Mouse (Mus musculus) hindbrain, embryonic 11.5 days (tissue): ENCODE data around the gene Aldh3b3. TPM values are rescaled to one million over a fixed set of nuclear protein-coding genes. Genes with fewer than 3 reads are reported as not detected.
"Not testable (repeated sequence)": the region's sequence is repeated elsewhere in the genome, so short reads cannot be mapped to it uniquely, and the experiment has no call there.

Experiments used
- ATAC-seq: fragments of 200-750 bp; cut with Nextera tagmentation; 2 replicates; pipeline ENCODE4 v1.8.0; 2017; ENCODE audit warnings: mild to moderate bottlenecking, moderate TSS enrichment, moderate library complexity; ENCODE audit not compliant: low FRiP score
- DNase-seq: peaks from one replicate; pipeline ENCODE4 v3.0.0-alpha.2; 2015; ENCODE audit warnings: low spot score
- H3K27ac ChIP-seq: fragments of 300-500 bp; sonication (generic); 2 replicates; pipeline ENCODE4 v1.5.1; 2014; ENCODE audit warnings: mild to moderate bottlenecking, low read depth, low read length
- H3K27me3 ChIP-seq: fragments of 300-500 bp; sonication (generic); 2 replicates; pipeline ENCODE4 v1.6.1; 2014; ENCODE audit warnings: mild to moderate bottlenecking, low read length, moderate library complexity, mixed read lengths; ENCODE audit not compliant: control insufficient read depth, insufficient read depth
- H3K36me3 ChIP-seq: fragments of 300-500 bp; sonication (generic); 2 replicates; pipeline ENCODE4 v1.6.1; 2014; ENCODE audit warnings: mild to moderate bottlenecking, low read length, moderate library complexity, mixed read lengths; ENCODE audit not compliant: control insufficient read depth, insufficient read depth
- H3K4me1 ChIP-seq: fragments of 300-500 bp; sonication (generic); replicated peaks from 2 replicates; pipeline ENCODE4 v1.6.1; 2014; ENCODE audit warnings: low read length, mixed read lengths; ENCODE audit not compliant: control insufficient read depth, insufficient read depth
- H3K4me2 ChIP-seq: fragments of 300-500 bp; sonication (generic); replicated peaks from 2 replicates; pipeline ENCODE4 v1.6.1; 2014; ENCODE audit warnings: mild to moderate bottlenecking, low read depth, low read length
- H3K4me3 ChIP-seq: fragments of 300-500 bp; sonication (generic); 2 replicates; pipeline ENCODE4 v1.5.1; 2014; ENCODE audit warnings: low read depth, low read length
- H3K9ac ChIP-seq: fragments of 300-500 bp; sonication (generic); 2 replicates; pipeline ENCODE4 v1.6.1; 2014; ENCODE audit warnings: low read depth, low read length
- H3K9me3 ChIP-seq: fragments of 300-500 bp; sonication (generic); 2 replicates; pipeline ENCODE4 v1.6.1; 2016; ENCODE audit warnings: low read length; ENCODE audit not compliant: control insufficient read depth
- WGBS: fragments of 180-500 bp; shearing (Covaris S2); extraction: QIAGEN DNeasy Blood & Tissue Kit; methylation state at CpG from one replicate; pipeline ENCODE4 v1.1.7; 2014; 5-methylcytosine and 5-hydroxymethylcytosine counted together
- polyA plus RNA-seq: library from polyadenylated mRNA; unstranded; fragments of >200 nt; fragmentation: Nextera tagmentation; extraction: Ambion mirVana; gene quantifications from 2 replicates; pipeline ENCODE4 v1.2.1, GENCODE M21; 2014

Aldh3b3 gene
- polyA plus RNA-seq, 1 experiment from 2014 or later, result not detected

DNA sequence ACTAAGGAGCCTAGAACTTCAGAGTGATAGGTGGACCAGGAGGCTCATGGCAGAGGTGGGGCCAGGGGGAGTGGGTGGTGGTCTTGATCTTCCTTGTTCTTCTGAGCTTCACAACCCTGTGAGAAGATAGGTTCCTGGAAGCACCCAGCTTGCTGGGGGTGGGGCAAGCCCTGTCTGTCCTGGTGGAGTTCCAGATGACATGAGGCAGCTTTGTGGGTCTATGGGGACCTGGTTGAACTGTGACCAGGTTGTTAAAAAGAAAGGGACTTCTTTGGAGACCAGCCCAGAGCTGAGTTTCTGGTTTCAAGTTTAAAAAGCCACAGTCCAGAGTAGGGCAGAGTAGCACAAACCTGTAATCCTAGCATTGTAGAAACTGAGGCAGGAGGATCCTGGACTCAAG is 585 bp downstream of the Aldh3b3 start:
- no peak overlapping the region for H3K27ac ChIP-seq
- no peaks in the 10 kb centered on the region for H3K27me3 ChIP-seq
- H3K4me2 ChIP-seq, result no peak overlapping the region
- no peaks in the 10 kb centered on the region for H3K9me3 ChIP-seq
- no peaks in the 10 kb centered on the region for H3K4me1 ChIP-seq
- no peaks in the 10 kb centered on the region for H3K36me3 ChIP-seq
- DNase-seq, result no peak
- no peak for ATAC-seq
- no peak overlapping the region for H3K4me3 ChIP-seq
- no peak overlapping the region for H3K9ac ChIP-seq

DNA sequence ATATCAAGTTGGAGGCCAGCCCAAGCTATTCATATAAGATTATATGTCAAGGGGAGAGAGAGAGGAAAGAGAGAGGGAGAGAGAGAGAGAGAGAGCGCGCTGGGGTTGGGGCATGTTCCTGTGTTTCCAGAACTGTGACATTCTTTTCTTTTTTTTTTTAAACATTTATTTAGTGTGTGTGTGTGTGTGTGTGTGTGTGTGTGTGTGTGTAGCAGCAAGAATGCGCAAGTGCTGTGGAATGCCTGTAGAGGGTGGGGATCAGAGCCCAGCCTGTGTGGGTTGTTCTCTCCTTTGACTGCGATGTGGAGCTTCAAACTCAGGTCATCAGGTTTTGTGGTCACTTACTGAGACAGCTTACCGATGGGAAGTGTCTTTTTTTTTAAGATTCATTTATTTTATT is 1.8 kb downstream of the Aldh3b3 start:
- Histone ChIP-seq H3K4me3 (no peak overlapping the region), H3K4me2 (no peak overlapping the region), H3K4me1 (no peaks in the 10 kb centered on the region), H3K36me3 (no peaks in the 10 kb centered on the region), H3K27me3 (no peaks in the 10 kb centered on the region), H3K9ac (no peak overlapping the region), H3K9me3 (no peaks in the 10 kb centered on the region), H3K27ac (no peak overlapping the region)
- DNase-seq (no peak), ATAC-seq (no peak)
- 82% methylated on average over 5 of the region's 5 CpGs for WGBS

DNA sequence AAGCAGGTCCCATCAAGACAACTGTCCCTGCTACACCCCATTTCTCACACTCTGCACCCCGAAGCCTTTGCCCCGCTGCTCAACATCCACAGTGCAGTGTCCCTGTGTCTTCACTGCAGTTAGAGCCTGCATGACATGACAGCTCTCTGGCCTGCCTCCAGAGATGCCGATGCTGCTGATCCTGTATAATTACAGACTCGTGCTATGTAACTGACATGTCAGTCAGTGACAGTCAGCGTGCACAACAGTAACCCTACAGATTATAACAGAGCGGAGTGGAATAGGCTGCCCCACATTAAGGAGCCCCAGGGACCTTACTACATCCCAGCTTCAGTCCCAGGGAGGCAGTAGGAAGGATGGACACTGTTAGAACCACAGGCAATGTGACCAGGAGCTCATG is 3.4 kb downstream of the Aldh3b3 start:
- WGBS, result 89% methylated on average over 6 of the region's 6 CpGs
- not testable (repeated sequence) for H3K27ac ChIP-seq

DNA sequence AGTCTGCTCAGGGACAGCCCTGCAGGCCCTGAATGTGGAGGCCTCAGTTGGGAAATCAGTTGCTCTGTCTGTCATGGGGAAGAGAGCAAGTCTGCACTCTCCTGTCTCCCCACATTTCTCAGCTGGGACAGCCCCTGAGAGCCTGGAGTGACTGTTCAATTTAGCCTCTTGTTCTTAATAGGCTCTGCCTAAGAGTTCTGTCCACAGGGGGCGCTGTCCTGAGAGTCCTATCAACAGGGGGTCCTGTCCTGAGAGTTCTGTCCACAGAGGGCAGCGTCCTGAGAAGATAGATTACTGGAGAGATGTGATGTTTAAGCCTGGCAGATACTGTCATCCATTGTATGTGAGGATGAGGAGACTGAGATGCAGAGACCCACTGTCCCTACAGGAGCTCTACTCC is 4.0 kb downstream of the Aldh3b3 start:
- no peaks in the 10 kb centered on the region for H3K27me3 ChIP-seq
- no peak for DNase-seq
- no peaks in the 10 kb centered on the region for H3K36me3 ChIP-seq
- H3K4me3 ChIP-seq, result no peak overlapping the region
- ATAC-seq, result no peak
- no peaks in the 10 kb centered on the region for H3K9me3 ChIP-seq
- no peak overlapping the region for H3K27ac ChIP-seq
- H3K9ac ChIP-seq, result no peak overlapping the region
- no peaks in the 10 kb centered on the region for H3K4me1 ChIP-seq
- H3K4me2 ChIP-seq, result no peak overlapping the region
- 29% methylated on average over 2 of the region's 2 CpGs for WGBS

More for the DNA sequence above, 3.4 kb downstream of the Aldh3b3 start:
- not testable (repeated sequence) for H3K27me3 ChIP-seq, H3K4me1 ChIP-seq, H3K4me2 ChIP-seq, H3K9ac ChIP-seq, DNase-seq, H3K36me3 ChIP-seq, ATAC-seq, H3K9me3 ChIP-seq, H3K4me3 ChIP-seq

DNA sequence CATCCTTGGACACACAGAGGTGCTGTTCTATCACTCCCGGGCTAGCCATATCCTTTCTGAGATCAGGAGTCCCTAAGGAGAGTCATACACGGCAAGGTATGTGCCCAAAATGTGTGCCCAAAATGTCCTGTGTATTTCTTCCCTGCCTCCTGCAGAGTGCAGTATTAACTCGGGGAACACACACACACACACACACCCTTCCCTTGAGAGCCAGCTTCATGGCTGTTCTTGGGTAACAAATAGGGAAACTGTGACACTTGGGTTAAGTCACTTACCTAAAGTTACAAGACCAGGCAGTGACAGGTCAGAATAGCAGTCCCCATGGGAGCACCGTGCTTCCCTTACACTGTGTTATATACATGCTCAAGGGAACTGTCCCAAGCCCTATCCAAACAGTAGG is 5.6 kb downstream of the Aldh3b3 start:
- ATAC-seq (no peak), DNase-seq (no peak)
- Histone ChIP-seq H3K4me1 (no peaks in the 10 kb centered on the region), H3K9ac (no peak overlapping the region), H3K27me3 (no peaks in the 10 kb centered on the region), H3K27ac (no peak overlapping the region), H3K4me3 (no peak overlapping the region), H3K4me2 (no peak overlapping the region), H3K36me3 (no peaks in the 10 kb centered on the region), H3K9me3 (no peaks in the 10 kb centered on the region)
- 72% methylated on average over 4 of the region's 4 CpGs for WGBS

DNA sequence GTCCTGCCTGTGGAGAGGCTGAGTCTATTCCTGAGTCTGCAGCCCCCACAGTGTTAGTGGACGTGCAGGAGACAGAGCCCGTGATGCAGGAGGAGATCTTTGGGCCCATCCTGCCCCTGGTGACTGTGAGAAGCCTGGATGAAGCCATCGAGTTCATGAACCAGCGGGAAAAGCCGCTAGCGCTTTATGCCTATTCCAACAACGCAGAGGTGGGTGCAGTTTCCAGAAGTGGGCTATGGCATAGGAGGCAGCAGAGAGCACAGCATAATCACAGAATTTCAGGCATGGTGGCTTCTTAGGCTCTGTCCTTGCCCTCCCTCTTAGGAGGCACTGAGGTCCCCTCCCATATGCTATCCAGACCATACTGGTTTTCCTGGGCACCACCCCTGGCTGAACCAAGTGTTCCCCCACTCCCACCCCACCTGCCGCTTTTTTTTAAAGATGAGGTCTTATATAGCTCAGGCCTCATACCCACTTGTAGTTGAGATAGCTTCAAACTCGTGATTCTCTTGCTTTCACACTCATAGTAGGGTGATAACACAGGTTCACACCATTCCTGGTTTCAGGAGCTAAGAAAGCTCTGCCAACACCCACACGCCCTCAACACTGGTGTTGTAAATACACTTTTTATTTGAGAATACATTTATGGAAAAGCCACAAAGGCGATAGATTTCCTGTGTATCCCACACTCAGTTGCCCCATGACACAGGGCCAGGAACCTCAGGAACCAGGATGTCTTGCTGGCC is 8.1 kb downstream of the Aldh3b3 start:
- no peak overlapping the region for H3K9ac ChIP-seq
- H3K36me3 ChIP-seq, result no peaks in the 10 kb centered on the region
- H3K27me3 ChIP-seq, result no peaks in the 10 kb centered on the region
- no peak for DNase-seq
- H3K4me1 ChIP-seq, result no peaks in the 10 kb centered on the region
- WGBS, result 71% methylated on average over 11 of the region's 11 CpGs
- H3K4me3 ChIP-seq, result no peak overlapping the region
- no peak overlapping the region for H3K4me2 ChIP-seq
- ATAC-seq, result no peak
- H3K27ac ChIP-seq, result no peak overlapping the region
- H3K9me3 ChIP-seq, result no peaks in the 10 kb centered on the region

DNA sequence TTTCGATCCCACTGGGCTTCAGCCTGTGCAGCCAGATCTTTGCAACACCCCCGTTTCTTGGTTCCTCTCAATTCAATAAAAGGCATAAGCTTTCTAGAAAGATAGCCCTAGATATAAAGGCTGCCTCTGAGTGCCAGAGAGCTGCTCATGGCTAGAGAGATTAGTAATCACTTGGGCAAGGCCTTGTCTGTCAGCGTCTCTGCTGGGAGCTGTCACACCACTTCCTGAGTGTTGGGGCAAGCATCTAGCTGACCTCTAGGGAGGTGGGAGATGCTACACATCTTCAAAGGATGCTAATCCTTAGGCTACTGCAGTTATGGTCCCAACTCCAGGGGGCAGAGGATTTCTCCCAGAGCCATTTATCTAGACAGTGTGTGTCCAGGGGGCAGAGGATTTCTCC is 8.8 kb downstream of the Aldh3b3 start:
- no peaks in the 10 kb centered on the region for H3K9me3 ChIP-seq
- 72% methylated on average over 3 of the region's 3 CpGs for WGBS
- no peak for ATAC-seq

DNA sequence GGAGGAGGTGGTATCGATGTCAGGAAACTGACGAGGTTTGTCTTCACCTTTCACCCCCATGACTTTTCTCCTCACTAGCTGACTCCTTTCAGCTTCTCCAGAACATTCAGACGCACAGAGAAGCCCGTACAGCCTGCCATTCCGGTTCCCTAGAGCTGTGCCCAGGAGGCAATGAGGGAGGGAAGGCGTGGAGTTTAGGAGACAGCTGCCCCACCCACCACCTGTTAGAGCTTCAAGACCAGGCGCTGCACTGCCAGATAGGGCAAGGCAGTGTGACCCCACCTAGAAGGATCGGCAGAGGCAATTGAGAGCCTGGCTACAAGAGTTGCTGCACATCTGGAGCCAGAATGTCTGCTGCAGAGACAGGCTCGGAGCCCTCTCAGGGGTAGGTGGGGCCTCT is 13.8 kb downstream of the Aldh3b3 start, which contains the start of gene Aldh3b2:
Gene Aldh3b2 (plus strand): TSS at position 100 of the 400 bp plus-strand sequence.
- H3K4me2 ChIP-seq, result no peak within 1 kb of the TSS
- H3K27ac ChIP-seq, result no peak within 1 kb of the TSS
- DNase-seq (no peak), ATAC-seq (no peak)
- H3K9me3 ChIP-seq, result no peaks in the 10 kb centered on the region
- 47% methylated on average over 9 of the region's 9 CpGs for WGBS
- no peaks in the 10 kb centered on the region for H3K27me3 ChIP-seq
- H3K4me1 ChIP-seq, result no peaks in the 10 kb centered on the region
- no peak within 1 kb of the TSS for H3K9ac ChIP-seq
- no peak within 1 kb of the TSS for H3K4me3 ChIP-seq
- H3K36me3 ChIP-seq, result no peaks in the 10 kb centered on the region

More for the DNA sequence above, 8.8 kb downstream of the Aldh3b3 start:
- Histone ChIP-seq H3K27ac (no peak overlapping the region), H3K4me2 (no peak overlapping the region), H3K27me3 (no peaks in the 10 kb centered on the region), H3K4me3 (no peak overlapping the region), H3K4me1 (no peaks in the 10 kb centered on the region), H3K9ac (no peak overlapping the region), H3K36me3 (no peaks in the 10 kb centered on the region)
- DNase-seq, result no peak

DNA sequence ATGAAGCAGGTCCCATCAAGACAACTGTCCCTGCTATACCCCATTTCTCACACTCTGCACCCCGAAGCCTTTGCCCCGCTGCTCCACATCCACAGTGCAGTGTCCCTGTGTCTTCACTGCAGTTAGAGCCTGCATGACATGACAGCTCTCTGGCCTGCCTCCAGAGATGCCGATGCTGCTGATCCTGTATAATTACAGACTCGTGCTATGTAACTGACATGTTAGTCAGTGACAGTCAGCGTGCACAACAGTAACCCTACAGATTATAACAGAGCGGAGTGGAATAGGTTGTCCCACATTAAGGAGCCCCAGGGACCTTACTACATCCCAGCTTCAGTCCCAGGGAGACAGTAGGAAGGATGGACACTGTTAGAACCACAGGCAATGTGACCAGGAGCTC is 16.2 kb downstream of the Aldh3b3 start:
- not testable (repeated sequence) for DNase-seq, H3K4me2 ChIP-seq, ATAC-seq, H3K27ac ChIP-seq, H3K9me3 ChIP-seq, H3K27me3 ChIP-seq, H3K4me3 ChIP-seq, H3K9ac ChIP-seq, H3K36me3 ChIP-seq, H3K4me1 ChIP-seq
- 83% methylated on average over 6 of the region's 6 CpGs for WGBS
